Comparison of ENCODE assay signal across 8 mouse cellular contexts in genomic region chr3:103737778-103738571, GRCm38 (mm10). TPM values are rescaled to one million over a fixed set of nuclear protein-coding genes. Genes with fewer than 3 reads are reported as not detected.
A peak's percentile ranks its signal among the peaks of the same experiment; 100 is the strongest.
DNase-seq lines count a peak whose midpoint lies in the region; ATAC-seq lines count a peak whose summit lies in the region.

Gene Olfml3, minus strand, starts transcription at chr3:103738001.

- H3K4me3 ChIP-seq in embryonic facial prominence, embryonic 13.5 days: peak within 1 kb of the TSS; percentile 49
- H3K4me3 ChIP-seq in limb, embryonic 11.5 days (ENCODE audit: low read depth, low read length): peak within 1 kb of the TSS; percentile 33
- peak within 1 kb of the TSS; percentile 14 for H3K4me3 ChIP-seq in midbrain, embryonic 14.5 days (replicated peaks; ENCODE audit: low read depth, low read length)

- DNase-seq in 416B (ENCODE audit: low read depth): peak; percentile 86
- peak; percentile 56 to 74 for DNase-seq in adrenal gland, postnatal 4 days (ENCODE audit: low spot score in 2 of 2)
- peak; percentile 88 to 97 for DNase-seq in heart, adult 18-20 months
- DNase-seq in kidney, adult 18-20 months: peak; percentile 85
- peak; percentile 96 for DNase-seq in limb, embryonic 11.5 days (ENCODE audit: low spot score)
- peak; percentile 96 for DNase-seq in midbrain, embryonic 14.5 days
- DNase-seq in spleen, adult 12 weeks (ENCODE audit: low spot score): peak; percentile 62

- peaks cover 64% of the 10 kb centered on the region for H3K4me1 ChIP-seq in embryonic facial prominence, embryonic 13.5 days
- H3K4me1 ChIP-seq in limb, embryonic 11.5 days (ENCODE audit: control insufficient read depth, insufficient read depth, low read length): peaks cover 47% of the 10 kb centered on the region
- peaks cover 35% of the 10 kb centered on the region for H3K4me1 ChIP-seq in midbrain, embryonic 14.5 days (ENCODE audit: control insufficient read depth, insufficient read depth, low read length)

- peak within 1 kb of the TSS; percentile 97 for H3K27ac ChIP-seq in embryonic facial prominence, embryonic 13.5 days
- H3K27ac ChIP-seq in limb, embryonic 11.5 days (replicated peaks; ENCODE audit: low read depth, low read length): peak within 1 kb of the TSS; percentile 97
- H3K27ac ChIP-seq in midbrain, embryonic 14.5 days (replicated peaks; ENCODE audit: low read depth, low read length): peak within 1 kb of the TSS; percentile 76

- peak; percentile 81 for ATAC-seq in embryonic facial prominence, embryonic 13.5 days (ENCODE audit: insufficient number of reproducible peaks, insufficient read depth, low FRiP score, low TSS enrichment, low read depth)
- ATAC-seq in limb, embryonic 11.5 days (ENCODE audit: insufficient number of reproducible peaks, low FRiP score, low TSS enrichment, low read depth): peak; percentile 86
- peak; percentile 62 for ATAC-seq in midbrain, embryonic 14.5 days (ENCODE audit: low FRiP score, low TSS enrichment)

- peaks cover 11% of the 10 kb centered on the region for H3K36me3 ChIP-seq in embryonic facial prominence, embryonic 13.5 days
- no peaks in the 10 kb centered on the region for H3K36me3 ChIP-seq in limb, embryonic 11.5 days (ENCODE audit: control insufficient read depth, insufficient read depth, low read length)
- H3K36me3 ChIP-seq in midbrain, embryonic 14.5 days (ENCODE audit: control insufficient read depth, insufficient read depth, low read length): peaks cover 6% of the 10 kb centered on the region

- H3K9me3 ChIP-seq in embryonic facial prominence, embryonic 13.5 days: no peaks in the 10 kb centered on the region
- H3K9me3 ChIP-seq in limb, embryonic 11.5 days (ENCODE audit: control insufficient read depth, low read length): no peaks in the 10 kb centered on the region
- H3K9me3 ChIP-seq in midbrain, embryonic 14.5 days (ENCODE audit: control insufficient read depth, low read length): no peaks in the 10 kb centered on the region

- H3K27me3 ChIP-seq in embryonic facial prominence, embryonic 13.5 days: no peaks in the 10 kb centered on the region
- H3K27me3 ChIP-seq in limb, embryonic 11.5 days (ENCODE audit: control insufficient read depth, insufficient read depth, low read length): no peaks in the 10 kb centered on the region
- no peaks in the 10 kb centered on the region for H3K27me3 ChIP-seq in midbrain, embryonic 14.5 days (ENCODE audit: control insufficient read depth, insufficient read depth, low read length)

- peak within 1 kb of the TSS; percentile 61 for H3K4me2 ChIP-seq in embryonic facial prominence, embryonic 13.5 days
- peak within 1 kb of the TSS; percentile 70 for H3K4me2 ChIP-seq in limb, embryonic 11.5 days (ENCODE audit: low read depth, severe bottlenecking)
- peak within 1 kb of the TSS; percentile 49 for H3K4me2 ChIP-seq in midbrain, embryonic 14.5 days (ENCODE audit: low read length)

- WGBS in embryonic facial prominence, embryonic 13.5 days: 1% methylated on average over 17 of the region's 18 CpGs
- WGBS in limb, embryonic 11.5 days: under 1% methylated on average over 18 of the region's 18 CpGs
- under 1% methylated on average over 18 of the region's 18 CpGs for WGBS in midbrain, embryonic 14.5 days

- H3K9ac ChIP-seq in embryonic facial prominence, embryonic 13.5 days: peak within 1 kb of the TSS; percentile 68
- H3K9ac ChIP-seq in limb, embryonic 11.5 days (ENCODE audit: low read length): peak within 1 kb of the TSS; percentile 60
- H3K9ac ChIP-seq in midbrain, embryonic 14.5 days (replicated peaks; ENCODE audit: low read length): peak within 1 kb of the TSS; percentile 36; the same call in 1 of the 2 replicates

RNA-seq across cellular contexts. Expression of gene Olfml3, which starts in this region (rescaled TPM):
- 10 to 100 TPM; 31.6 to 33.6 TPM for total RNA-seq in adrenal gland, postnatal 4 days (2021)
- 49.5 and 52.3 TPM in 2 replicates for polyA plus RNA-seq in embryonic facial prominence, embryonic 13.5 days (2015; fragmentation: Nextera tagmentation; extraction: Ambion mirVana)
- 1 to 10 TPM; 4.3 to 5.3 TPM for total RNA-seq in heart, adult 18-20 months (2021)
- 26.8 and 27.7 TPM in 2 replicates for polyA plus RNA-seq in limb, embryonic 11.5 days (2014; fragmentation: Nextera tagmentation; extraction: Ambion mirVana)
- polyA plus RNA-seq in midbrain, embryonic 14.5 days (2014; fragmentation: Nextera tagmentation; extraction: Ambion mirVana): 2.0 and 4.8 TPM in 2 replicates

Comparison
In these comparisons a context has a peak if more than half of its experiments do, and no peak if none do; other contexts are left out.
1. Peak in every context shown above with its lines: DNase-seq, ATAC-seq, H3K4me3 ChIP-seq and H3K27ac ChIP-seq.
2. RNA of gene Olfml3 (total RNA-seq): 31.6 to 33.6 TPM in adrenal gland, postnatal 4 days; 4.3 to 5.3 TPM in heart, adult 18-20 months; every median in the first group is over 4 times any median in the second.